In genomic region chr8:8942991-8943390, GRCm38 (mm10) we compare ENCODE assay signal across 25 mouse cellular contexts.
"Had no signal": no experiment of that assay in that cellular context is flagged by ENCODE, and none has a peak within 500 bp of the region (broad histone marks: within the 10 kb centered on the region; RNA-seq: fewer than 3 reads in every experiment).

No protein-coding gene starts in this region.

- H3K4me2 ChIP-seq: heart, embryonic 12.5 days; hindbrain, embryonic 13.5 days; hindbrain, embryonic 15.5 days; kidney, embryonic 15.5 days; limb, embryonic 12.5 days; liver, embryonic 11.5 days; liver, embryonic 13.5 days had no signal

- H3K4me1 ChIP-seq: liver, embryonic 13.5 days had no signal

- H3K36me3 ChIP-seq: heart, embryonic 10.5 days; heart, embryonic 12.5 days; hindbrain, embryonic 13.5 days; hindbrain, embryonic 15.5 days; kidney, embryonic 15.5 days; limb, embryonic 10.5 days; limb, embryonic 12.5 days; liver, embryonic 13.5 days had no signal

- ATAC-seq: hindbrain, postnatal 0 days; intestine, embryonic 16.5 days had no signal

- DNase-seq: gastrocnemius, postnatal 14 days; gastrocnemius, postnatal 36 days; heart, adult 18-20 months; heart, postnatal 10 days; heart, postnatal 36 days; kidney, adult 11 months; kidney, adult 2 months; kidney, adult 9 months; kidney, postnatal 10 days; kidney, postnatal 25 days; kidney, postnatal 4 days; liver; liver, embryonic 13.5 days had no signal

- H3K4me3 ChIP-seq: heart, embryonic 10.5 days; heart, embryonic 12.5 days; hindbrain, embryonic 13.5 days; hindbrain, embryonic 15.5 days; kidney, embryonic 15.5 days; layer of hippocampus, adult 2 months; left cerebral cortex, adult 2 months; limb, embryonic 10.5 days; limb, embryonic 12.5 days; liver, embryonic 13.5 days had no signal

- H3K9me3 ChIP-seq: heart, embryonic 10.5 days; heart, embryonic 12.5 days; hindbrain, embryonic 13.5 days; hindbrain, embryonic 15.5 days; kidney, embryonic 15.5 days; limb, embryonic 10.5 days; limb, embryonic 12.5 days; liver, embryonic 13.5 days had no signal

- H3K9ac ChIP-seq: heart, embryonic 12.5 days; hindbrain, embryonic 13.5 days; hindbrain, embryonic 15.5 days; kidney, embryonic 15.5 days; limb, embryonic 12.5 days; liver, embryonic 13.5 days had no signal

- H3K27ac ChIP-seq: heart, embryonic 10.5 days; hindbrain, embryonic 13.5 days; hindbrain, embryonic 15.5 days; hindbrain, postnatal 0 days; kidney, embryonic 15.5 days; layer of hippocampus, adult 2 months; left cerebral cortex, adult 2 months; limb, embryonic 10.5 days; limb, embryonic 12.5 days; liver, embryonic 13.5 days had no signal

- H3K27me3 ChIP-seq: heart, embryonic 12.5 days; hindbrain, embryonic 13.5 days; hindbrain, embryonic 15.5 days; limb, embryonic 12.5 days; liver, embryonic 13.5 days had no signal
